Mouse (Mus musculus) right cerebral cortex, adult 18-20 months (tissue): ENCODE data around the gene Gsn.

ENCODE experiments used
- DNase-seq: peaks from one replicate; pipeline ENCODE4 v3.0.0; 2022; ENCODE audit warnings: mixed read lengths

The Gsn gene

GRCm38 (mm10) chr2:35328064-35328792 lies 72.0 kb downstream of the Gsn start:
- no peak for DNase-seq

DNA sequence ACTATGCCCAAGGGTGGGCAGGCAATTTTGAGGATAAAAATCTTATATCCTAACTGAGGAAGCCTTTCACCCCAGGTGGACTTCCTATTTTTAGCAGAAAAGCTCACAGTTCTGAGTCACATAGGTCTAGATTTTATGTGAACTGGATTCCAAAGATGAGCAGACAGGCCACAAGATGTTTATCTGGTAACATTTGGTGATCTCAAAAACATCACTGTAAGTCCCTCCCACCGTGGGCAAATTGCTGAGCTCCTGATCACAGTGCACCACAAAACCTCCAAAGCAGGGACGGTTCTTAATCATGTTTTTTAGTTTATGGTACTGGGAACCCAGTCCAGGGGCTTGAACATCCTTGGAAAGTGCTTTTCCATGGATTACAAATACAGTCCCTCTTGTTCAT lies 72.9 kb downstream of the Gsn start:
- no peak for DNase-seq

- no peak for DNase-seq
Measured at GRCm38 (mm10) chr2:35331205-35331604, 75.0 kb downstream of the Gsn start.

GRCm38 (mm10) chr2:35333670-35334069 lies 77.5 kb downstream of the Gsn start:
- no peak for DNase-seq

DNA sequence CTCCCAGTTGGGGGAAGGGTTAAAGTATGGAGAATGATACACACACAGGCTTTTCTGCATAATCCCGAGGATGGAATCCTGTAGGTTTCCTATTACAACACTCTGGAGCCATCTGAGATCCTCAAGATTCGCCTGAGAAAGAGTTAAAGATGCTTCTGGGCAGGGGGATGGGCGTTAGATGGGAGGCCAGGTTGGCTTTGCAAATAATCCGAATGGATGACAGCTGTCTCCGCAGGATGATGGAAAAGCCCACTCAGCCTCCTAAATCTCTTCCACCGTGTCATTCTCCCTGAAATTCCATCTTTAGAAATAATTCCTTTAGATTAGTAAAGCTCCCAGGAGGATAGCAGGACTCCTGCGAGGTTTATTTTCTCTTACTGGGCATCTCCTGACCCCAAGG lies 79.4 kb downstream of the Gsn start:
- no peak for DNase-seq

DNA sequence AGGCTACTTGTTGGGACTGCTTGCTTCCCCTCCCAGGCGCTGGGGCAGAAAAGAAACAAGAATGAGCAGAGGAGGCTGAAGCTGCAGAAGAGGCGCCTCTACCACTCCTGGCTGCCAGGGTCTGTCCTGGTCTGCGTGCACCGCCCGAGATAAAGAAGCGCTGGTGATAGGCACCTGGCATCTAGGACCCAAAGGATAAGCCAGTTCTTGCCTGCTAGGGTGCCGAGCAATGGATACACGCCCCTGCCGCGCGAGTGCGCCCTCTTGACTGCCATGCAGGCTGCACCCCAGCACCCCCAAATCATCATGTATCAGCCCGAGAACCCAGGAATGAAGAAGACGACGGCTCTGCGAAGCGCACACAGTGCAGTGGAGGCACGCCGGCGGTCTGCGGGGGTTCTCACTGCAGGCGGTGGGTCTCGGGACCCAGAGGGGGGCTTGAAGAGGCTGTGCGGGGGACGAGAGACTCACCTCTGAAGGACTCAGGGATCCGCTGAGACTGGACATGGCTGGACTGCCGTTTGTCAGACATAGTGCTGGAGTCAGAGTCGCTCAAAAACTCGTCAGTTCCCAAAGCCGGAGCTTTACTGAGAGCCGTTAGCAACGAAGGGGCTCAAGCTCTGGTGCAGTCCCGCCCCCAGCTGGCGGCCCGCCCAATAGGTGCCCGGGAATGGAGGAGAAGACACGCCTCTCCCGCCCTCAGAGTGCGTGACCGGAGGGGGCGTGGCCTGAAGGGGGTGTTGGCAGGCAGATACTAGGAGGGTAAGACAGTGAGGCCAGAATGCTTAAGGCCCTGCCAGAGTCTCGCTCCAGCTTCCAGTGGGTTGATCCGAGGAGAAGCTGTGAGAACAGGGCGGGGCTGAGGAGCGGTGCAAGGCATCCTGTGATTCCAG lies 80.5 kb downstream of the Gsn start, which contains the start of gene Stom:
Gene Stom (minus strand): TSS at position 589 of the 893 bp plus-strand sequence.
- peak; percentile 97 for DNase-seq

- no peak for DNase-seq
Measured at GRCm38 (mm10) chr2:35337419-35337818, 81.2 kb downstream of the Gsn start.

- DNase-seq: no peak
Measured at GRCm38 (mm10) chr2:35338036-35338435, 81.9 kb downstream of the Gsn start.

GRCm38 (mm10) chr2:35338707-35339106 lies 82.5 kb downstream of the Gsn start:
- no peak for DNase-seq

- no peak for DNase-seq
Measured at GRCm38 (mm10) chr2:35342605-35343004, 86.4 kb downstream of the Gsn start.

- no peak for DNase-seq
Measured at GRCm38 (mm10) chr2:35345984-35346383, 89.8 kb downstream of the Gsn start.

DNA sequence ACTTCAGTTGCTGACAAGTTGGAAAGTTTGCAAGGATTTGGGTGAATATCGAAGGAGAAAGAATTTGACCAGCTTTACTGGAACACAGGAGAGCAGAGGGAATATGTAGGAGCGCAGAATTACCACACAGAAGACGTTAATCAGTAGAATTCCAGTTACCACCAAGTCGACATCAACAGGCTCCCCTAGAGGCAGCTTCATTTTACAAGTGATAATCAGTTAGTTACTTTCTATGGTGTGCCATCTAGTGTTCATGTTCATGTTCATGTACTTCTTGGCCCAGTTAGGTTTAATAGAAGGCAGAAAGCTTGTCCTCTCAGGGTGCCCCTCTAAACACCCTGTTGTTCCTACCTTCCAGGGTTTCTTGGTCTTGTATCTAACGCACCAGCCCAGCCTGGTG lies 93.0 kb downstream of the Gsn start:
- no peak for DNase-seq
